Mouse (Mus musculus): ENCODE measurements around the gene Tram2.

DNA sequence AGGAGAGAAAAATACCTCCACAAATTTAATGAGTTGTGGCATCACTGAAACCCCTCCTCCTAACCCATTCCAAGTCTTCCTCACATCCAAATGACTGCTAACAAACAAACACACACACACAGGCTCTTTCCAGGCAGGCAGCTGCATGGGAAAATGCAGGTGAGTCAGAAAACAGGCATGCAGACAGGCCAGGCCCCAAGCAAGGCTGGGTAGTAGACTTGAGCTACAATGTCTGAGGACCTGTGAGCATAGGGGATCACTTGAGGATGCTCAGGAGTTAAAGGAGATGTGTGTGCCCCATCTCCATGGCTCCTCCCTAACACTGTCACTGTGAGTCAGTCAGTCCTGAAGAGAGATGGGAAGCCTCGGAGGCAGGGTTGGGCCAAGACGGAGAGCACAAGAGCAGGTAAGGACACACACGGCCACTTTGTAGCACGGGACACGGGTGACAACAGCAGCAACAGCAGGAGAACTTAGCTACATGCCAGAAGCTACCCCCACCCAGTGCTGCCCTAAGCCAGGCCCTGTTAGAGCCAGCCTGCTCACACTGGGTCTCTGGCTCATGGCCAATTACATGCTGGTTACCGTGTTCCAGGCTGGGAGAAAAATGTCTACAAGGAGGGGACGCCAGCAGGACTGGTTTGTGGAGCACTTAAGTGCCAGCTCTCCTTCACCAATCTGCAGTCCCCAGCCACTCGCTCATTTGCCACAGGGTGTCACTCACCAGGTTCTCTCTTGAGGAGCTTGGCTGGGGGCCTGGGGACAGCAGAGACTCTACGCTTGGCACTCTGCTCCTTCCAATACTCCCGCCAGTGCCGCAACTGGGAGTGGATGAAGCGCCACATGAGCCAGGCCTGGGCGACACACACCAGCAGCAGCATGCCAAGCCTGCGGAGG lies 76.5 kb downstream of the Tram2 start:
- TF ChIP-seq HCFC1 (IDR thresholded peaks at IDR 0.05; ENCODE audit: low read depth, low read length), result no peak
- no peak for TF ChIP-seq GATA1 (IDR thresholded peaks at IDR 0.05; ENCODE audit: low read depth, low read length)
- no peak for TF ChIP-seq CTCF (IDR thresholded peaks at IDR 0.05 in 2 of 3, conservative IDR thresholded peaks at IDR 0.05 in 1 of 3; ENCODE audit: control insufficient read depth in 1 of 3, insufficient read depth in 1 of 3, low read depth in 2 of 3, low read length in 3 of 3, poor library complexity in 1 of 3, severe bottlenecking in 1 of 3)

All from MEL (cell line).